Comparison of ENCODE assay signal across 15 mouse cellular contexts in the genomic region with DNA sequence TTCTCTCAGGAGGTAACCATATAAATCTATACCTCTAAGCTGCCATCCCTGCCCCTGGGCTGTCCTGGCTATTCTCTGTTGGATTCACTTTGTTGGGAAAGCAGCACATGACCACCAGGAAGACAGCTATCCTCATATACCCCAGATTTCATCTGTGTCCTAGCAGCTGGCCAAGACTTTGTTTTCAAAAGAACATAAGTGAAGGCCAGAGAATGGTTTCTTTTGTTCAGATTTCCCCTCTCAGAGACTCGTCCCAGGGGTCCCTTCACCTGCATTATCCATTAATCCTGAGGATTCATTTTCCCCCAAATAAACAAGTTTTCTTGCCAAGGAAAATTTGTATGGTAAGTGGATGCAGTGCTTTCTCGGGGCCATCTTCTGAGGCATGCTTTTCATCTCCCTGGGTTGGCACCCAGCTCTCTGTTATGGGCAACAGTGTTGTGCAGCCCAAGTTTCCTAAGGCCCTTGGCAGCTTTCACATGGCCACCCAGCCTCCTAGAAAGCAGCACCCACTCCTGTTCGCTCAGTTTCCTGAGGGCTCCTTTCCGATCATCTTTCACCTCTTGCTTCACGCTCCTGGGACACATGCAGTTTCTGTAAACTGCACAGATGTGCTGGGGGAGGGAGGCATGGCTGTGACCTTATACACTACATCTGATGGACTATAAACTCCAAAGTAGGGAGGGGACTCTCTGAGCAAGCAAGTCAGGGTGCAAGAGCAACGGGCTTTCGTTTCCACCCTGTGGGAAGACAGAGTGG. TPM values are rescaled to one million over a fixed set of nuclear protein-coding genes. Genes with fewer than 3 reads are reported as not detected.
DNase-seq lines count a peak whose midpoint lies in the region; ATAC-seq and TF ChIP-seq lines count a peak whose summit lies in the region.
"Had no signal": no experiment of that assay in that cellular context is flagged by ENCODE, and none has a peak within 500 bp of the region (broad histone marks: within the 10 kb centered on the region; RNA-seq: fewer than 3 reads in every experiment).

No protein-coding gene starts in this region.

- TF ChIP-seq POLR2A in kidney, adult 2 months (IDR thresholded peaks at IDR 0.05; ENCODE audit: low read depth, low read length) = no peak

- peaks cover 46% of the 10 kb centered on the region for H3K4me1 ChIP-seq in kidney, embryonic 14.5 days (ENCODE audit: control insufficient read depth, insufficient read depth, low read length)
- peaks cover 35% of the 10 kb centered on the region for H3K4me1 ChIP-seq in kidney, adult 2 months (ENCODE audit: control insufficient read depth, insufficient read depth, low read length)
- H3K4me1 ChIP-seq in intestine, postnatal 0 days (replicated peaks; ENCODE audit: control insufficient read depth, insufficient read depth, low read length) = peaks cover 3% of the 10 kb centered on the region

- no peak for TF ChIP-seq CTCF in kidney, adult 2 months (conservative IDR thresholded peaks at IDR 0.05; ENCODE audit: insufficient read depth, insufficient read length, low read depth, low read length)
- TF ChIP-seq CTCF in intestine, postnatal 0 days (IDR thresholded peaks at IDR 0.05; ENCODE audit: low read depth) = no peak

- H3K36me3 ChIP-seq in kidney, embryonic 14.5 days (ENCODE audit: control insufficient read depth, insufficient read depth, low read length) = no peaks in the 10 kb centered on the region
- H3K36me3 ChIP-seq in kidney, adult 2 months (ENCODE audit: control insufficient read depth, insufficient read depth, low read length) = no peaks in the 10 kb centered on the region
- H3K36me3 ChIP-seq in intestine, postnatal 0 days (ENCODE audit: control insufficient read depth, insufficient read depth) = 0 out of 2 replicates have a peak, but pooled peaks cover 6% of the 10 kb centered on the region
- H3K36me3 ChIP-seq: hindbrain, embryonic 15.5 days had no signal

- ATAC-seq in frontal cortex, adult (ENCODE audit: low TSS enrichment) = 0 out of 2 replicates have a peak, but pooled peaks have one; percentile 2
- peak; percentile 50 for ATAC-seq in kidney, embryonic 14.5 days (ENCODE audit: low FRiP score, low TSS enrichment)
- 0 out of 2 replicates have a peak, but pooled peaks have one; percentile 11 for ATAC-seq in intestine, postnatal 0 days

- 30% methylated on average over 7 of the region's 7 CpGs for WGBS in kidney, embryonic 14.5 days
- 59% methylated on average over 7 of the region's 7 CpGs for WGBS in kidney, adult 2 months
- 46% methylated on average over 7 of the region's 7 CpGs for WGBS in intestine, postnatal 0 days

- H3K27ac ChIP-seq in kidney, embryonic 14.5 days (ENCODE audit: low read depth, low read length) = peak overlapping the region; percentile 19; the same call in 1 of the 2 replicates
- no peak overlapping the region for H3K27ac ChIP-seq in kidney, adult 2 months (ENCODE audit: insufficient read depth, low read depth, low read length)
- H3K27ac ChIP-seq in intestine, postnatal 0 days (ENCODE audit: low read depth, low read length) = no peak overlapping the region
- H3K27ac ChIP-seq: hindbrain, embryonic 15.5 days had no signal

- H3K4me2 ChIP-seq in kidney, embryonic 14.5 days (replicated peaks; ENCODE audit: low read depth, low read length) = no peak overlapping the region
- no peak overlapping the region for H3K4me2 ChIP-seq in intestine, postnatal 0 days (replicated peaks; ENCODE audit: low read depth)
- H3K4me2 ChIP-seq: hindbrain, embryonic 15.5 days had no signal

- no peak overlapping the region for H3K9ac ChIP-seq in kidney, embryonic 14.5 days (ENCODE audit: low read depth, low read length)
- no peak overlapping the region for H3K9ac ChIP-seq in intestine, postnatal 0 days (ENCODE audit: low read depth, low read length)
- H3K9ac ChIP-seq: forebrain, postnatal 0 days; hindbrain, embryonic 15.5 days had no signal

- no peaks in the 10 kb centered on the region for H3K27me3 ChIP-seq in kidney, embryonic 14.5 days (ENCODE audit: control insufficient read depth, insufficient read depth, low read length)
- H3K27me3 ChIP-seq in kidney, adult 2 months (replicated peaks; ENCODE audit: control insufficient read depth, insufficient read depth, low read length) = no peaks in the 10 kb centered on the region
- H3K27me3 ChIP-seq in intestine, postnatal 0 days (replicated peaks; ENCODE audit: control insufficient read depth, insufficient read depth, low read length) = no peaks in the 10 kb centered on the region
- H3K27me3 ChIP-seq: hindbrain, embryonic 15.5 days; megakaryocyte, embryonic 14.5 days had no signal

- no peak overlapping the region for H3K4me3 ChIP-seq in kidney, embryonic 14.5 days (ENCODE audit: low read length)
- no peak overlapping the region for H3K4me3 ChIP-seq in kidney, adult 2 months (ENCODE audit: insufficient read depth, low read depth, low read length)
- no peak overlapping the region for H3K4me3 ChIP-seq in intestine, postnatal 0 days (ENCODE audit: low read depth, low read length)
- H3K4me3 ChIP-seq: hindbrain, embryonic 15.5 days; megakaryocyte, embryonic 14.5 days had no signal

- H3K9me3 ChIP-seq in kidney, embryonic 14.5 days (ENCODE audit: control insufficient read depth, low read length) = no peaks in the 10 kb centered on the region
- no peaks in the 10 kb centered on the region for H3K9me3 ChIP-seq in intestine, postnatal 0 days (ENCODE audit: control insufficient read depth)
- H3K9me3 ChIP-seq: hindbrain, embryonic 15.5 days; megakaryocyte, embryonic 14.5 days had no signal

- no peak for DNase-seq in frontal cortex, postnatal 25 days (ENCODE audit: low spot score in 2 of 2)
- DNase-seq in kidney, adult 2 months = no peak
- DNase-seq in adipocyte (ENCODE audit: low spot score) = peak; percentile 17
- no peak for DNase-seq in embryo, embryonic 10 days (ENCODE audit: low spot score)
- DNase-seq: adrenal gland, postnatal 10 days; forebrain, postnatal 0 days; gastrocnemius, postnatal 36 days; kidney, postnatal 25 days; layer of hippocampus, postnatal 36 days; left cerebral cortex, postnatal 4 days had no signal

RNA-seq across cellular contexts. Expression of gene Spred2, which starts 49.0 kb away (rescaled TPM):
- 9.8 and 12.3 TPM in 2 replicates for polyA plus RNA-seq in kidney, embryonic 14.5 days (2014; fragmentation: Nextera tagmentation; extraction: Ambion mirVana)
- polyA plus RNA-seq in kidney, adult 2 months (2012; rRNA removed) = 20.0 and 21.2 TPM in 2 replicates
- polyA plus RNA-seq in intestine, postnatal 0 days (2015; fragmentation: Nextera tagmentation; extraction: Ambion mirVana) = 5.6 and 5.7 TPM in 2 replicates
